Mouse (Mus musculus): ENCODE measurements around the gene Evi2a. TPM values are rescaled to one million over a fixed set of nuclear protein-coding genes. Genes with fewer than 3 reads are reported as not detected.

The Evi2a gene
- polyA plus RNA-seq, 1 experiment from 2014 or later: 5.0 TPM

DNA sequence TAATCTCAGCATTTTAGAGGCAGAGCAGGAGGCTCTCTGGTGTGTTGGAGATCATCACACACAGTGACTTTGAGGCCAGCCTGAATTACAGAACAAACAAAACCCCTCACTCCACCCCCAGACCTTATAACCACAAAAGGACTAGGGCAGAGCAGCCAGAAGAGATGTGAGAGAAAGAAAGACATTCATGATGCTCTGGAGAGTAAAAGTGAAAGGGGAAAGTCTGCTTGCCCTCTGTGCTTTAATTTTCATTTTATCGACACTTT, 6.2 kb downstream of the Evi2a start:
- no peaks in the 10 kb centered on the region for H3K9me3 ChIP-seq (replicated peaks)
- 61% methylated on average over 1 of the region's 1 CpGs for WGBS (ENCODE audit: insufficient replicate concordance)
- peak overlapping the region; percentile 41 for H3K4me2 ChIP-seq
- H3K4me3 ChIP-seq (replicated peaks): no peak overlapping the region
- no peaks in the 10 kb centered on the region for H3K27me3 ChIP-seq
- H3K27ac ChIP-seq: peak overlapping the region; percentile 59; the same call in 1 of the 2 replicates
- no peak for DNase-seq
- H3K4me1 ChIP-seq (replicated peaks): peaks cover 47% of the 10 kb centered on the region
- 0 out of 2 replicates have a peak overlapping the region, but pooled peaks have one; percentile 3 for H3K9ac ChIP-seq
- H3K36me3 ChIP-seq: no peaks in the 10 kb centered on the region
- no peak for ATAC-seq (ENCODE audit: low read depth)

DNA sequence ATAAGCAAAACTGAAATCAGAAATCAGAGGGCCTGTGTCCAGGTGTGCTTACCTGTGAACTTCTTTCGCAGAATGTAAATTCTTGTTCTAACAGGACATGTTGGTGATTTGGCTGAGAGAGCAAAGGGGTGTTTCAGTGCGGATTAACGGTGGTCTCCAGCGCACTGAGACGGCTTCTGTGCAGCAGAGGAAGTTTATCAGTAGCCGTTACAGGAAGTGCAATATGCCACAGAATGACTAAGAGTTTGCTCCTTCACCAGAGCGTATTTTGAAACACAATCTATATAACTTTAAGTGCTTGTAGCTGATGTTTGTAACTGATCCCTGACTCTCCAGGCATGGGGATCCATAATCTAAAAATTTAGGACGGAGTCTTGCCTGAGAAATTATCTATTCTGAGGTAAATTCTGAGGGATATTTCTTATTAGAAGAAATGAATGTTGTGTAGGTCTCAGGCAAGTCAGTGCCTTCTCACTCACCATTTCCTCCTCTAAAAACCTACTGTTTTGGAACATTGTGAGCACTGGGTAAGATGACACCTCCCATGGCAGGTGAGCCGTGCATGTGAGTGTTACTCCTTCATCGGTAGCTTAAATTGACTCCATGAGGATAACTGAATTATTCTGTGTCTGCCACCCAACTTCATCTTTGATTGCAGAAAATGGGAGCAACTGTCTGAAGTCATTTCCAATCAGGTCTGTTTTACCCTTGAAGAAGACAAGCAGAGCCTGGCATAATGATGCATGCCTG, 6.7 kb downstream of the Evi2a start, which contains the start of gene Evi2b:
Gene Evi2b, minus strand, starts transcription at position 203 of the 750 bp plus-strand sequence.
- Histone ChIP-seq H3K27ac (peak within 1 kb of the TSS; percentile 59; the same call in 1 of the 2 replicates), H3K36me3 (no peaks in the 10 kb centered on the region), H3K9ac (0 out of 2 replicates have a peak within 1 kb of the TSS, but pooled peaks have one; percentile 3), H3K9me3 (replicated peaks) (no peaks in the 10 kb centered on the region), H3K4me1 (replicated peaks) (peaks cover 47% of the 10 kb centered on the region), H3K4me2 (peak within 1 kb of the TSS; percentile 41), H3K4me3 (replicated peaks) (peak within 1 kb of the TSS; percentile 42), H3K27me3 (no peaks in the 10 kb centered on the region)
- DNase-seq (no peak), ATAC-seq (ENCODE audit: low read depth) (no peak)
- 18% methylated on average over 10 of the region's 10 CpGs for WGBS (ENCODE audit: insufficient replicate concordance)

DNA sequence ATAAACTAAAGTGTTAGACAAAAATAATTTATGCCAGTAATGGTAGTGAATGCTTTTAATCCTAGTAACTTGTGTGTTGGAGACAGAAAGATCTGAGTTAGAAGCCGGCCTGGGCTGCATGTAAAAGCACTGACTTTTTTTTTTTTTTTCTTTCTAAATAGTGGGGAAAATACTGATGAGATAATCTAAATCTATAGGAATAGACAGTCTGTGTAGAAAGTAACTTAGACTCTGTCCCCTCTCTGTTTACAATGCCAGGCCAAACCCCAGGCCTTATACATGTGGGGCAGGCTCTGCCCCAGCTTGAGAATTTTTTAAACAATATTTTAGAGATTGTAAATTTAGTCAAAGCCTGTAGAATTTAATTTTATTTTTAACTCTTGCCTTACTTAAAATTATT, 7.5 kb downstream of the Evi2a start:
- ATAC-seq (ENCODE audit: low read depth) (no peak), DNase-seq (no peak)
- peak overlapping the region; percentile 21; the same call in 1 of the 2 replicates for H3K4me2 ChIP-seq
- H3K9me3 ChIP-seq (replicated peaks): no peaks in the 10 kb centered on the region
- WGBS (ENCODE audit: insufficient replicate concordance): 11% methylated on average over 1 of the region's 1 CpGs
- no peaks in the 10 kb centered on the region for H3K36me3 ChIP-seq
- H3K4me3 ChIP-seq (replicated peaks): peak overlapping the region; percentile 28
- no peaks in the 10 kb centered on the region for H3K27me3 ChIP-seq
- no peak overlapping the region for H3K9ac ChIP-seq
- peaks cover 43% of the 10 kb centered on the region for H3K4me1 ChIP-seq (replicated peaks)
- H3K27ac ChIP-seq: no peak overlapping the region

DNA sequence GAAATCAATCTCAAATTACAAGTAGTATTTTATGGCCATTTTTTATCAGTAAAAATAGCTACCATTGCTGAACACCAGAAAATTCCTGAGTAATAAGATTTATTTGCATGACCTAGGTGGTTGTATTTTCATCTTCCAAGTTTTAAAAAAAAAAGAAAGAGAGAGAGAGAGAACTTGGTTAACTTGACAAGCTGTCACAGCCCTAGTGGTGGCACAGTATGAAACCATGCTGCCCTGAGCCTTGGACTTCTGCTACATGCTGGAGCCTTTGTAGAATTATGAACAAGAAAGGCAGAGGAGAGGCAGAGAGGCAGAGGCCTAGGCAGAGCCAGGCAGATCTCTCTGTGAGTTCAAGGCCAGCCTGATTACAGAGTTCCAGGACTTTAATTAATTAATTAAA, 8.5 kb downstream of the Evi2a start:
- Histone ChIP-seq H3K36me3 (no peaks in the 10 kb centered on the region), H3K27ac (no peak overlapping the region), H3K4me3 (replicated peaks) (no peak overlapping the region), H3K9me3 (replicated peaks) (no peaks in the 10 kb centered on the region), H3K4me2 (peak overlapping the region; percentile 21; the same call in 1 of the 2 replicates), H3K27me3 (no peaks in the 10 kb centered on the region), H3K4me1 (replicated peaks) (peaks cover 34% of the 10 kb centered on the region), H3K9ac (no peak overlapping the region)
- ATAC-seq (ENCODE audit: low read depth) (no peak), DNase-seq (no peak)

DNA sequence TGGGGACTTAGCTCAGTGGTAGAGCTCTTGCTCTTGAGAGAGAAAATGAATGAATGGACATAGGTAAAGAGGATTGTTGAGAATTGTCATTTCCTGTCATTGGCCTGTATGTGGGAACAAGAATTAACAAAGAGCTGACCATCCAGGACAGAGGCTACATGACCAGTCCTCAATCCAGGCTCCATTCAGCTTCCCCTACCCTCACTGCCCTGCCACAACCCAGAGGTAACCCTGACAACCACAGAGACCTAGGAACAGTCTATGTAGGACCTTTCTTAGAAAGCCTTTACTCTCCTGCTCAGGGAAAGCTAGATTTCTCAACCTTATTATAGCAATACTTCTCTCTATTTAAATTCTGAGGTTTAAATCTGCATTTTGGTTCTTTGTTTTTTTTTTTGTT, 9.6 kb downstream of the Evi2a start:
- H3K4me3 ChIP-seq (replicated peaks): no peak overlapping the region
- ATAC-seq (ENCODE audit: low read depth): no peak
- H3K4me1 ChIP-seq (replicated peaks): peaks cover 27% of the 10 kb centered on the region
- H3K36me3 ChIP-seq: peaks cover 2% of the 10 kb centered on the region; the same call in 1 of the 2 replicates
- H3K9ac ChIP-seq: no peak overlapping the region
- H3K9me3 ChIP-seq (replicated peaks): no peaks in the 10 kb centered on the region
- H3K4me2 ChIP-seq: peak overlapping the region; percentile 18
- DNase-seq: no peak
- no peak overlapping the region for H3K27ac ChIP-seq
- no peaks in the 10 kb centered on the region for H3K27me3 ChIP-seq

DNA sequence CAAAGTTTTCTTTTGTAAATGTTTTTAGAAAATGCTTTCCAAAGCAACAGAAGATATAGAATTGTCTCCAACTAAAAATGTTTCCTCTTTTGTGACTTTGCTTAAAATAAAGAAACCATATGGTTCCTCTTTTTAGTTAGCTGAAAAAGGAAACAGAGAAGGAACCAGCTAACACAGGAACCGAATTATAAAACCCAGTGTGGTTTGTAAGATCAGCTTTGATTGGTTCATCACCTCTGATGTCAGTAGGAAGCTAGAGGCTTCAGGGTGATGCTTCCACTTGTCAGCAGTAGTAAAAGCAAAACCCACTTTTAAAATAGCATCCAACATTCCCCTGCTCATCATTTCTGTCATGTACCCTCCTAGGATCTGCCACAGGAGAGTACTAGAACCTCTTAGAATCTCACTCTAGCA, 10.5 kb downstream of the Evi2a start:
- Histone ChIP-seq H3K4me1 (replicated peaks) (peaks cover 31% of the 10 kb centered on the region), H3K27me3 (no peaks in the 10 kb centered on the region), H3K4me3 (replicated peaks) (no peak overlapping the region), H3K9me3 (replicated peaks) (no peaks in the 10 kb centered on the region), H3K36me3 (peaks cover 10% of the 10 kb centered on the region), H3K9ac (no peak overlapping the region), H3K4me2 (no peak overlapping the region), H3K27ac (no peak overlapping the region)
- DNase-seq (no peak), ATAC-seq (ENCODE audit: low read depth) (no peak)
- 12% methylated on average over 1 of the region's 1 CpGs for WGBS (ENCODE audit: insufficient replicate concordance)

DNA sequence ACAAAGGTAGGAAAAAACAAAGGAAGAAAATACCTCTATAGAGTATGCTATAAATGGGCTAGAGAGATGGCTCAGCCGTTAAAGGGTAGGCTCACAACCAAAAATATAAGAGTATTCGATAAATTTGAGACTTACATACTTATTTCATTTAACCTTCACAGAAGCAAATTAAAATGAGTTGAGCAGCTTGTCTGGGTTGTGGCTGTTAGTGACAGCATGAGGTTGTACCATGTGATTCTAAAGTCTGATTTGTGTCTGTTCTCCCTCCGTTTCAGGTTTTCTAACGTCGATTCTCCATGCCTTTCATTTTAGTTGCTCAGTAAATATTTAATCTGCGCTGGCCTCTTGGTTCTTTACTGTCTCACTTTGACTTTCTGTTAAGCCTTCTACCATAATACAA, 11.1 kb downstream of the Evi2a start:
- no peak overlapping the region for H3K27ac ChIP-seq
- WGBS (ENCODE audit: insufficient replicate concordance): 54% methylated on average over 6 of the region's 6 CpGs
- ATAC-seq (ENCODE audit: low read depth): no peak

DNA sequence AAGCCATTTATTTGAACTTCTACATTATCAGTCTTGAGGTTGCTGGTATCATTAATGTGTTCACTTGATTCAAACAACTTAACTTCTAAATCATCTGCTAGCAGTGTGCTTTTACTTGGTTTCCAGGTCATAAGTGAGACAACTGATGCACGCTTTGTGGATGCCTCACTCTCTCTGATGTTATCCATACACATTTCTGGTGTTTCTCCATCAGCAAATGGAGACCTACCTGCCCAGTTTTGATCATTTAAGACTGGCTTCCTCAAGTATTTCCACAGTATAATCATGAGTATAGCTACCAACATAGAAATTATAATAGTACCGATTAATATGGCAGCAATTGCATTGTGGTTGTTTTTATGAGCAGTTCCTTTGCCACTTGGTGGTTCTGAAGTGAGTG, 14.6 kb downstream of the Evi2a start:
- Histone ChIP-seq H3K36me3 (peaks cover 10% of the 10 kb centered on the region), H3K4me3 (replicated peaks) (no peak overlapping the region), H3K4me2 (no peak overlapping the region), H3K9ac (no peak overlapping the region), H3K4me1 (replicated peaks) (peaks cover 17% of the 10 kb centered on the region), H3K9me3 (replicated peaks) (no peaks in the 10 kb centered on the region), H3K27me3 (no peaks in the 10 kb centered on the region), H3K27ac (no peak overlapping the region)
- no peak for ATAC-seq (ENCODE audit: low read depth)
- DNase-seq: no peak
- WGBS (ENCODE audit: insufficient replicate concordance): 80% methylated on average over 2 of the region's 2 CpGs

More for the DNA sequence above, 11.1 kb downstream of the Evi2a start:
- no peak for DNase-seq
- peaks cover 10% of the 10 kb centered on the region for H3K36me3 ChIP-seq
- peaks cover 30% of the 10 kb centered on the region for H3K4me1 ChIP-seq (replicated peaks)
- no peaks in the 10 kb centered on the region for H3K9me3 ChIP-seq (replicated peaks)
- H3K27me3 ChIP-seq: no peaks in the 10 kb centered on the region
- H3K4me3 ChIP-seq (replicated peaks): no peak overlapping the region
- no peak overlapping the region for H3K9ac ChIP-seq
- peak overlapping the region; percentile 12; the same call in 1 of the 2 replicates for H3K4me2 ChIP-seq

DNA sequence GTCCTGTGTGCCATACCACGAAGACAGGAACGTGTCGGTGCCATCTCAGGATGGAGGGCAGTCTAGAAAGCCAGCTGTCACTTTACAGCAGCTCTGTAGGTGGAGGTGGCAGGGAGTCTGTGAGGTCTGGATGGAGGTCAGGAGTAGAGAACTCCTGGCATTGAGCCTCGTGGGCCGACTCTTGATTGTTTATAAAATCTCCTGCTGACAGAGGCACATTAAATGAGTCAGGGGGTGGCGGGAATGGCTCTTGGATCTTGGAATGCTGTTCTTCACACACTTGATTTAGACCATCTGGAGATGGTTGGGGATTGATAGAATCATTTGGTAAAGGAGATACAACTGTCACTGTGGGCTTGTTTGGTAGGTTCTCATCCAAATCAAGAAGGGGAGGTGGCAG, 15.1 kb downstream of the Evi2a start:
- Histone ChIP-seq H3K4me1 (replicated peaks) (peaks cover 14% of the 10 kb centered on the region), H3K9me3 (replicated peaks) (no peaks in the 10 kb centered on the region), H3K4me2 (no peak overlapping the region), H3K27ac (no peak overlapping the region), H3K4me3 (replicated peaks) (no peak overlapping the region), H3K27me3 (no peaks in the 10 kb centered on the region), H3K36me3 (peaks cover 10% of the 10 kb centered on the region), H3K9ac (no peak overlapping the region)
- DNase-seq (no peak), ATAC-seq (ENCODE audit: low read depth) (no peak)
- WGBS (ENCODE audit: insufficient replicate concordance): 80% methylated on average over 6 of the region's 6 CpGs

DNA sequence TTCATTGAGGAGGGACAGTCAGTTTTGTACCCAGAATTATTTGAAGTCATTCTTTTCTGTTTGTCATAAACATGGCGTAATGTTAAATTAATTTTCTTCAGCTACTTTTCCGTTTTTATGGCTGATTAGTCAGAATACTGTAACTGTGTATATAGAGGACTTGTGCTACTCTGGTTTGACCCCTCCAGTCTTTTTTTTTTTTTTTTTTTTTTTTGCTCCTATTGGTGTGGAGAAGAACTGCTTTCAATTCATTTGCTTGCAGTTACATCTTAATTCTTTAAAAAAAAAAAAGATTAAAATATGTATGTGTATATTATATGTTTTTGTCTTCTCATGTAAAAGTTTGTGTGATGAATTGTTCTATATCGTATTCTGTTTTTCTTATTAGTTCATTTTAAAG, 18.4 kb downstream of the Evi2a start:
- Histone ChIP-seq H3K4me3 (replicated peaks) (no peak overlapping the region), H3K9me3 (replicated peaks) (no peaks in the 10 kb centered on the region), H3K4me2 (no peak overlapping the region), H3K36me3 (peaks cover 10% of the 10 kb centered on the region), H3K9ac (no peak overlapping the region), H3K4me1 (replicated peaks) (peaks cover 4% of the 10 kb centered on the region; the same call in 1 of the 2 replicates), H3K27ac (no peak overlapping the region), H3K27me3 (no peaks in the 10 kb centered on the region)
- ATAC-seq (ENCODE audit: low read depth) (no peak), DNase-seq (no peak)
- 77% methylated on average over 3 of the region's 3 CpGs for WGBS (ENCODE audit: insufficient replicate concordance)

DNA sequence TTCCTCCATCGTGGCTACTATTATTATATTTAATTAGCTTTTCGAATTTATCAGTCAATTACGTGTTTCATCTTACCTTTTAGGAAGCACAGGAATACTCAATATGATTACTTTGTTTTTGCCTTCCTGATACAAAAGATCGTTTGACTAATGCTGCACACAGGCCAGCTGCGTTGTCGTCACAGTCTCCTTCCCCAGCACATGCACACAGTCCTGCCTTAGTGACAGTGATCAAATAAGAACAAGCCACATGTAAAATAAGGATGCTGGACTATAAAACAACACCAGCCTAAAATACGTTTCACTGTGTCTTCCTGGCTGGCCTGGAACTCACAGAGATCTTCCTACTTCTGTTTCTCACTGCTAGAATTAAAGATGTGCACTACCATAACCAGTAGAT, 25.9 kb downstream of the Evi2a start:
- ATAC-seq (ENCODE audit: low read depth): no peak
- Histone ChIP-seq H3K27ac (no peak overlapping the region), H3K4me3 (replicated peaks) (no peak overlapping the region), H3K36me3 (no peaks in the 10 kb centered on the region), H3K27me3 (no peaks in the 10 kb centered on the region), H3K9ac (no peak overlapping the region), H3K4me2 (no peak overlapping the region), H3K9me3 (replicated peaks) (no peaks in the 10 kb centered on the region), H3K4me1 (replicated peaks) (0 out of 2 replicates have a peak, but pooled peaks cover 4% of the 10 kb centered on the region)
- no peak for DNase-seq
- WGBS (ENCODE audit: insufficient replicate concordance): 77% methylated on average over 7 of the region's 7 CpGs

DNA sequence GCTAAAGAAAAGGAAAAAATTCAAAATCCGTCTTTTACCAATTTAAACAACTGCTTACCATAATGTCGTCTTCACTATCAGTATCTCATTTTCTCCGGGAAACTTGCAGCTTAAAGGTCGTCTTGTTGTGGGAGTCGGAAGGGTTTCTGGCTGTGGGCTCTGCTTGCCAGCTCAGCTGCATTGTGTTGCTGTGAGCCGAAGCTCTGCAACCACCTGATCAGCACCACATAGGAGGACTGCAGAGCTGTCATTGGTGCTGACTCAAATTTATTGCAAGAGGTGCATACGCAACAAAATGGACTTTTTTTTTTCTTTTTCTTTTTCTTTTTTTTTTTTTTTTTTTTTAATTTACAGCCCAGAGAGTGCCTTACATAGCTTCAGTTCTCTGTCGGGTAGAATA, 26.6 kb downstream of the Evi2a start, which contains the start of gene Omg:
Gene Omg, minus strand, starts transcription at position 240 of the 400 bp plus-strand sequence.
- ATAC-seq (ENCODE audit: low read depth): no peak
- Histone ChIP-seq H3K36me3 (no peaks in the 10 kb centered on the region), H3K4me2 (no peak within 1 kb of the TSS), H3K4me3 (replicated peaks) (no peak within 1 kb of the TSS), H3K27me3 (no peaks in the 10 kb centered on the region), H3K9ac (no peak within 1 kb of the TSS), H3K27ac (no peak within 1 kb of the TSS), H3K4me1 (replicated peaks) (0 out of 2 replicates have a peak, but pooled peaks cover 4% of the 10 kb centered on the region), H3K9me3 (replicated peaks) (no peaks in the 10 kb centered on the region)
- WGBS (ENCODE audit: insufficient replicate concordance): 64% methylated on average over 8 of the region's 8 CpGs
- no peak for DNase-seq
